Mouse (Mus musculus): ENCODE data around the gene Tbc1d10b. TPM values are rescaled to one million over a fixed set of nuclear protein-coding genes. Genes with fewer than 3 reads are reported as not detected.
"Not testable (repeated sequence)": the region's sequence is repeated elsewhere in the genome, so short reads cannot be mapped to it uniquely, and the experiment has no call there.

The Tbc1d10b gene
- polyA plus RNA-seq, 2 experiments from 2014 or later: 13.6 to 18.9 TPM

DNA sequence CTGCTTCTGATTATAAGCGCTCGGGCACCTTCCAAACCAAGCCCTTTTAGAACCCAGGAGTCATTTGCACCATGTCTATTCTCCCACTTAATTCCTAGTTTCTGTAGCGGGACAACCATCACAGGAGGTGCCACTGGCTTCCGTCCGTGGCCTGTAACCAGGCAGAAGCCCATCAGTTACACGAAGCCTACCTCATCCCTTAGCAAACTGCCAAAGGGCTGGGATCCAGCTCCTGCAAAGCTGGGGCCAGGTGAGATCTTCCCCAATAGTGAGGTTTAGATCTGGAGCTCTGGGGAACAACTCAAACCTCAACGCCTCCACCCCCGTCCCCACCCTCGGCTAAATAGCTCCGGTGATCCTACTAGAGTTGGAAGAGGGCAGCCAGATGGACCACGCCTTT is 11.8 kb downstream of the Tbc1d10b start:
- no peak for ATAC-seq

- ATAC-seq: peak; percentile 100
Observed at GRCm38 (mm10) chr7:127195544-127196295, 12.5 kb downstream of the Tbc1d10b start, which contains the start of gene Cd2bp2. TSS of gene Cd2bp2 (minus strand) at chr7:127196050.

- ATAC-seq: no peak
Observed at GRCm38 (mm10) chr7:127194633-127195029, 13.6 kb downstream of the Tbc1d10b start.

DNA sequence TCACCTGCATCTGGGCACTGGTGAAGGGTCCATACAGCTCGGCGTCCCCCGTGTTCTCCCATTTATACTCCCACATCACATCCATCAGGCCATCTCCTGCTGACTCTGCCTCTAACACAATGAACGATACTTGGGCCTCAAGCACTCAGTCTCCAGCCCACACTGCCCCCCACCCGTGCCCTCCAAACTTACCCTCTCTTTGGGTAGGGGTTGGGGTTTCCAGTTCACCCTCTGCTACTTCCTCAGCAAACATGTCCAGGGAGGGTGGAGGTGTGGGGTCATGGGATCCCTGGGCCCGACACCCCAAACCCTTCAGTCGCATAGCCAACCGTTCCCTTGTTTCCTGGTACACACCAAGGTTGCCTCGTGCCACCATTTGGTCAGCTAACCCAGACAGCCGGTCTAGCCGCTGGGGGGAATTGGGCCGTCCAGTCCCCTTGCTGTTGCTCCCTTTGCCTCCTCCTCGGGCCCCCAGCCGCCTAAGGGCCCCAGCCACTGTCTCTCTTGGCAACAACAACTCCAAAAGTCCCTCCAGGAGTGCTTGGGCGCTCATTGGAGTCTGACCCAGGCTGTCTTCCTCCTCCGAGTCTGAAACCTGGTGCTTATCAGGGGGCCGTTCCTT is 14.1 kb downstream of the Tbc1d10b start:
- ATAC-seq: no peak

DNA sequence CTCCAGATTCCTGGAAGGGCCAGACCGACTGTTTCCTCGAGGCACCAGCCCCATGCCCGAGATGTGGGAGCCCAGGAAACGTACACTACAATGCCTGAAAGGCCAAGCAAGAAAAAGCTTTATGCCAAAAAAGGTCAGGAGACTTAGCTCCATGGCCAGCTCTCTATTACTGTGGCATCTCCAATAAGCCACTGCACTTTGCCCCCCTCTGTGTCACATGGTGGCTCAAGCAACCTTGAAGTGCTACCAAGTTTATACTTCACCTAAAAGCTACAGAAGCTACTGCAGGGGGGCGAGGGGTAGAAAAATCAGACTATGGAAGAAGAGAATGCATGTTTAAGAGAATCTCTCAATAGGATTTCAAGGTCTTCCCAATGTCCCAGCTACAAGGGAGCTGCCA is 15.3 kb downstream of the Tbc1d10b start:
- ATAC-seq: no peak

DNA sequence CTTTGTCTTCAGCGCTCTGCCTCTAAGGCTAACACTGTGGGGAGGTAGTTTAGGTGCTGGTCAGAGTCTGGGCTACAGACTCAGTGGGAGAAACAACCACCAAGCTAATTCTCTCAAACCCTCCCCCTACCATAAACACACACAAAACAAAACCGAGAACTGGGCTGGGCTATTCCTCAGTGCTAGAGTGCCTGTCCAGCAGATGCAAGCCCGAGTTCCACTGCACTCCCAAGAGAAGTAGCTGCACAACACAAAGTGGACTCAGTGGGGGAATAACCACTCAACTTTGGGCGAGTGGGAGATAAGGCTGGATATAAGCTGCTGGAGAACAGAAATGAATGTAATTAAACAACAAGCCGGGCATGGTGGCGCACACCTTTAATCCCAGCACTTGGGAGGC is 17.6 kb downstream of the Tbc1d10b start:
- no peak for ATAC-seq

- ATAC-seq: peak; percentile 75
Observed at GRCm38 (mm10) chr7:127188305-127189276, 19.7 kb downstream of the Tbc1d10b start.

DNA sequence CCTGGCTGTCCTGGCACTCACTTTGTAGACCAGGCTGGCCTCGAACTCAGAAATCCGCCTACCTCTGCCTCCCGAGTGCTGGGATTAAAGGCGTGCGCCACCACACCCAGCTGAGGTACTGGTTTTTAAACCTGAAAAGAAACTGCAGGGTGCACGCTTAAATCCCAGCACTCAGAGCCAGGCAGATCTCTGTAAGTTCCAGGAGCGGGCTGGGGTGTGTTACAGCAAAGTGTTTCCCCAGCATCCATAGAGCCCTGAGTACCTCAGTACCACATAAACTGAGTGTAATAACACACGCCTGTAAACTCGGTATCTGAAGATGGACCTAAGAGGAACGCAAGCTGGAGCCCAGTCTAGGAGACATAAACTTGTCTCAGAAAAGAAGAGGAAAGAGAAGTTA is 20.9 kb downstream of the Tbc1d10b start:
- ATAC-seq: no peak

- ATAC-seq: no peak
Observed at GRCm38 (mm10) chr7:127185601-127186000, 22.7 kb downstream of the Tbc1d10b start.

DNA sequence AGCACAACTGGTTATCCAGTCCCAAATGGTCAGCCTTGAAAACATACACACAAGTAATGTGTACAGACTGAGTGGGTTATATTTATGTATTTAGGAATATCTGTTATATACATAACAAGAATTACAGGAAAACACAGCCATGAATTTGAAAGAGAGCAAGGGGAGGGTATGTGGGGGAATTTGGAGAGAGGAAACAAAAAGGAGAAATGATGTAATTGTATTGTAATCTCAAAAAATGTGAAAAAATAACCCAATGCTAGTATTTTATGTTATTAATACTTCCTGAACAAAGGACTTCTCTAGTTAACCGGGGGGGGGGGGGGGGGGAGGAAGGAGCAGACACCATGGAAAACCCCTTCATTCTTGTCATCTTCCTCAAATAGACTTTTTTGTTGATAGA is 23.5 kb downstream of the Tbc1d10b start:
- no peak for ATAC-seq

DNA sequence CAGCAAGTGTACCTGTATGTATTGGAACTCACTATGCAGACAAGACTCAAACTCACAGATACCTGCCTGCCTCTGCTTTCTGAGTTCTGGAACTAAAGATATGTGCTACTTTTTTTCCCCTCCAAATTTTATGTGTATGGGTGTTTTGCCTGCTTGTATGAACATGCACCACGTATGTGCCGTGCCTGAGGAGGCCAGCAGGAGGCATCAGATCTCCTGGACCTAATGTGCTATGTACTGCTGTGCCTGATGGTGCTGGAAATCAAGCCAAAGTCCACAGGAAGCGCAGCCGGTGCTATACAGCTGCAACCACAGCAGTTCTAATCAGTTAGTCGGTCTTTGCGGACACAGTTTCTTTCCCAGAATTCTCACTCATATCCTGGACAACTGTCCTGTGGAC is 24.4 kb downstream of the Tbc1d10b start:
- no peak for ATAC-seq

DNA sequence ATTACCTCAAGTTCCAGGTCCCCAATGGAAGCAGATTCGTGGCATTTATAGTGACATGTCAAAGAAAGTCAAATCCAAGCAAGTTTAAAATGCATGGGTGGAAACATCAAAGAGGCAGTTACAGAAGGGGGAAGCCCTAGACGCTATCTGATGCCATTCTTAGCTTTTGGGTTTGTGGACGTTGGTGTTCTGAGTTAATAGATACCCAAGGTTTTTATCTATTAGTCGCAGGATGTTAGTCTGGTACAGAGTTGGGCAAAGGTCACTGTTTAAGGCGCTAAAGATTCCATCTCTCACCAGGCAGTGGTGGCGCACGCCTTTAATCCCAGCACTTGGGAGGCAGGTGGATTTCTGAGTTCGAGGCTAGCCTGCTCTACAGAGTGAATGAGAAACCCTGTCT is 24.9 kb downstream of the Tbc1d10b start:
- ATAC-seq: no peak

DNA sequence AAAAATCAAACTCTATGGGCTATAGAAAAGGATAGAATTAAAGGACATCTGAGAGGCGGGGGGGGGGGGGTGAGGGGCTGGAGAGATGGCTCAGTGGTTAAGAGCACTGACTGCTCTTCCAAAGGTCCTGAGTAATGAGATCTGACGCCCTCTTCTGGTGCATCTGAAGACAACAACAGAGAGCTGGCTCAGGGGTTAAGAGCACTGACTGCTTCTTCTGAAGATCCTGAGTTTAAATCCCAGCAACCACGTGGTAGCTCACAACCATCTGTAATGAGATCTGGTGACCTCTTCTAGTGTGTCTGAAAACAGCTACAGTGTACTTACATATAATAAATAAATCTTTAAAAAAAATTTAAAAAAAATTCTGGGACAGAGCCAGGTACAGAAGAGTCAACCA is 26.5 kb downstream of the Tbc1d10b start:
- not testable (repeated sequence) for ATAC-seq

GRCm38 (mm10) chr7:127180783-127181182 is 27.5 kb downstream of the Tbc1d10b start:
- peak; percentile 60 for ATAC-seq

DNA sequence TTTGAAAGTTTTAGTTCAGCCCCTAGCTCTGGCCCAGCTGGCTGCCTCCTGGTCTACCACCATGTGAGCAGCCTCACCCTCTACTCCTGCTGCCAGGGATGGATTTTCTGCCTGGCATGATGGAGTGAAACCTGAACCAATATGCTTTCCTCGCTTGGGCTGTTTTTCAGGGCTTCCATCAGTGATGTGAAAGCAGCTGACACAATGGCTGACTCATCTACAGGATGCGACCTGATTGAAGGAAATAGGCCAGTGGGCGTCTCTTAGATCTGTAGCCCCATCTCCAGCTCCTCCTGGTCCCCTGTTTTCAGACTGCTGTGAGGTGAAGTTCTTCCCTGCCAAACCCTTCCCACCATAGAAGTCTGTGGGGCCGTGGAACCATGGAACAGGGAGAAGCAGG is 31.3 kb downstream of the Tbc1d10b start:
- peak; percentile 79 for ATAC-seq

GRCm38 (mm10) chr7:127166501-127166900 is 41.8 kb downstream of the Tbc1d10b start:
- peak; percentile 57 for ATAC-seq

DNA sequence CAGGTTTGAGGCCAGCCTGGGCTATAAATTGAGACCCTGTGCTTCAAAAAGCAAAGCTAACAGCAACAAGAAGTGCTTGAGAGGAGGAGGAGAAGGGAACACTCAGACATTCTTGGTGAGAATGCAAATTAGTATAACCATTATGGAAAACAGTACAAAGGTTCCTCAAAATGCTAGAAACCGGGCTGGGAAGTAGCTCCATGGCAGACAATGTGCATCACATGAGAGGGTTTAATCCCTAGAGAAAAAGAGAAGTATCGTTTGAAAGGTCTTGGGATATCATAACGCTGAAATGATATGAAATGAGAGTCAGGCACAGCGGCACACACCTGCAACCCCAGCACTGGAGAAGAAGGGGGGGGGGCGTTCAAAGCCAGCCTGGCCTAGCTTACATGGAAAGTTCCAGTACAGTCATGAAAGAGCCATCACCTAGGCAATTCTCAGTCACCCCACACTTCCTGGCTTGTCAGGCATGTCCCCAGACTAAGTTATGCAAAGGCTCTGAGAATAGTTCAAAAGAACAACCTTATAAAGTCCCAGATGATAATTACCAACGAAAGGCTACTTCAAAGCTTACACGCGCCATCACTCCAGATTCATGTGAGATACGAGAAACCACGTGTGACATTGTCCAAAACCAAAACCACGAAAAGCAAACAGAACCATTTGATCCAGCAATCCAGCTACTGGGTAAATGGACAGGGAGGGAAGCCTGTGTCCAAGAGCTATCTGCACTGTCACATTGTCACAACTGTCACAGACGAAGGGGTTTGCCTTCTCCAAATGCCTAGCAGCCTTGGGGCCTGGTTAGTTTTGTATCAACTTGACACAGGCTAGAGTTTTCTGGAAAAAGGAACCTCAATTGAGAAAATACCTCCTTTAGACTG is 42.4 kb downstream of the Tbc1d10b start:
- ATAC-seq: peak; percentile 77

DNA sequence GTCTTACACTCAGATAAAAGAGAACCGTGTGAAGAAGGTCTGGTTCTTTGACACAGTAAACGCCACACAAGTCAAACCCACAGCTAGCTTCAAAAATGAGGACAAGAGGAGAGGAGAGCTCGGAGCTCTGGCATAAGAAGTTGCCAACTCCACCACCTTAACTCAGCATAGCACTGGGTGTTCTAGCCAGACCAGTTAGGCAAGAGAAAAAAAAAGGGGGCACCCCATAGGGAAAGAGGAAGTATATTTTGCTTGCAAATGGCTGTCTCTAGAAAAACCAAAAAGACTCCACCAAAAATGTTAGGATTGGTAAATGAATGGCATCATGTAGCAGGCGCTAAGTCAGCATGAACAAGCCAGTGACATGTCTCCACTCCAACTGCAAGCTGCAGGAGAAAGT is 44.3 kb downstream of the Tbc1d10b start:
- no peak for ATAC-seq

- ATAC-seq: no peak
Observed at GRCm38 (mm10) chr7:127162546-127162945, 45.7 kb downstream of the Tbc1d10b start.

- no peak for ATAC-seq
Observed at GRCm38 (mm10) chr7:127157548-127157947, 50.7 kb downstream of the Tbc1d10b start.

GRCm38 (mm10) chr7:127153477-127153876 is 54.8 kb downstream of the Tbc1d10b start:
- no peak for ATAC-seq

- no peak for ATAC-seq
Observed at GRCm38 (mm10) chr7:127152464-127152863, 55.8 kb downstream of the Tbc1d10b start.
